Mouse (Mus musculus): ENCODE measurements around the gene Cavin1.

DNA sequence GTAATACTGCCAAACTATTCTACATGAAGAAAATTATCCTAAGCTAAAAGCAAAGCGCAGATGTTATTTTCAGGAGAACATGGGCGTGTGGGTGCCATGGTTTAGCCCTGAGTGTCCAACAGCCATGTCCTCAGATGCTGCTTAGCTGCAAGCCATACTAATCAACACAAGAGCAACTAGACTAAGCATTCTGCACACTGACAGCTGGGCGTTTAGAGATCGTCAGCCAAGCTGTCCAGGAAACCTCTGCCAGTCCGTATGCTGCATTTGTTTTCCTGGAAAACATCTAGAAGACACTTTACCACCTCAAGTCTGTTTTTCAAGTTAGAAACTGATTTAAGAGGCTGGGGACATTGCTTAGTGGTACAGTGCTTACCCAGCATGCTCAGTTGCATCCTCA, 56.3 kb downstream of the Cavin1 start:
- TF ChIP-seq CTCF (IDR thresholded peaks at IDR 0.05) (no peak), EP300 (IDR thresholded peaks at IDR 0.05) (no peak)
